Mouse (Mus musculus): Measurements from ENCODE around the gene Poglut1. TPM values are rescaled to one million over a fixed set of nuclear protein-coding genes. Genes with fewer than 3 reads are reported as not detected.

The Poglut1 gene
- polyA plus RNA-seq, 1 experiment from 2014 or later: 58.0 TPM

DNA sequence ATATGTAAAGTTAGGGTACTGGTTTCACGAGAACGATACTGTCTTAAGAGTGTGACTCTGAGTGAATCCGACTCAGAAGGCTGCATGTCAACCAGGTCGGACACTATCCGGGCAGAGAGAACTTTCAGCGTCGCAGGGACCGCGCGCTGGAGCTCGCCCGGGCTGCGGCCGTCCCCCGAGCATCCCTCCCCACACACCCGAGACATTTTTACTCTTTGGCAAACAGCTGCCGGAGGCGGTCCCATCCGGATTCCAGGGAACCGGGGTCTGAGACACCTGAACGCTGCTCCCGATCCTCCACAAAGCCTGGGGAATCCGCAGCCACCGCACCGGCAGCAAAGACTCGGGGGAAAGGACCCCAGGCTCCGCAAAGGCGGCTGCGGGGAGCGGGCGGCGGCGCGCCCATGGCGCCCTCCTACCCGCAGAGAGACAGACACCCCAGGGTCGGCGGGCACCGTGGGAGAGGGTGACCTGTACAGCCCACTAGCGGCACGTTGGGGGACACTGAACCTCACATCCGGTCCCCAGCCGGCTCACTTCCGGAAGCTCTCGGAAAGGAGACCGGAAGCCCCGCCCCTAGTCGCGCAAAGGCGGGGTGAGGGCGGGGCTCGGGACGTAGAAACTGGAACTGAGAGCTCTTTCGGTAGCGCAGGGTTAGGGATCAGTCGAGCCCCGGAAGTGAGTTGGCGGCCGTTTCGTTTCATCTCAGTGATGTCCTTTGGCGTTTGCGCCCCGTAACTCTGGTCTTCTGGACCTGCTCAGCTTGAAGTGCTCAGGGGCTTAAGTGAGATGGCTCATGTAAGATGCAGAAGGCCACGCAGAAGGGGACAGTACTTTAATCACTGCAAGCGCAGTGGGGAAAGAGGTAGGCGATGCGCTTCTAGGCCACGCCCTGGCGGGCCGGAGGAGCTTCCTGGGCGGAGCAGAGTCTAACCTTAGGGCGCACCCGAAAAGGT, 27.7 kb downstream of the Poglut1 start, which contains the start of gene Timmdc1:
Gene Timmdc1, minus strand, starts transcription at position 535 of the 956 bp plus-strand sequence.
- Histone ChIP-seq H3K4me1 (peaks cover 13% of the 10 kb centered on the region), H3K36me3 (peaks cover 43% of the 10 kb centered on the region), H3K27ac (peak within 1 kb of the TSS; percentile 98), H3K27me3 (no peaks in the 10 kb centered on the region), H3K9me3 (replicated peaks) (no peaks in the 10 kb centered on the region), H3K9ac (peak within 1 kb of the TSS; percentile 98), H3K4me3 (replicated peaks) (peak within 1 kb of the TSS; percentile 98), H3K4me2 (peak within 1 kb of the TSS; percentile 60)
- peak; percentile 99 for ATAC-seq (replicated peaks; ENCODE audit: low FRiP score)
- under 1% methylated on average over 73 of the region's 73 CpGs for WGBS

DNA sequence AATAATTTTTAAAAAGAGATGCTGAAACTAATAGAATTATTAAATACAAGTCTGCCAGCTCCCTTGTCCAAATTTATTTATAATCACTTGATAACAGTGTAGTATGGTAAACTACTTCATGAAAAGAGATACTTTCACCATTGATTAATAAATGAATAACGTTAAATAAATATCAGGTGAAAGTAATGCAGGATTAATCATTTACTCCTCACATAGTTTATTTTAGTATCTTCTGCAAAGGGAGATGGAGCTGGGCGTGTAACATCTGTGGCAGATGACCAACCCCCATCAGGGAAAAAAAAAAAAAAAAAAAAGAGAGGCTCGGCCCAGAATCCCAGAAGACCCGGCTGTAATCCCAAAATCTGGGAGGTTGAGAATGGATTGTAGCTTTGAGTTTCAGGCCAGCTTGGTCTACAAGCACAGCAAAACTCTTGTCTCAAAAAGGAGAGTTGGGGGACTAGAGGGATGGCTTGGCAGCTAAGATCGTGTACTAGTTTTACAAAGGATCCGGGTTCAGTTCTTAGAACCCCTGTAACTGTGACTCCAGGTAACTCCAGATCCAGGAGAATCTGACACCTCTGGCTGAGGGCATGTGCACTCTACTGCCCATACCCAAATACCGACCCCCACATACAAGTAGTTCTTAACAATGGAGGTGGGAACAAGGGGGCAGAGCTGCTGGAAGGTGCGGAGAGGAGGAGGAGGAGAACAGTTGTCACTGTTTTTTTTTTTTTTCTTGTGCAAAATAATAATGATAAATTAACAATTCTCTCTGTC, 28.7 kb downstream of the Poglut1 start:
- Histone ChIP-seq H3K36me3 (peaks cover 39% of the 10 kb centered on the region), H3K27ac (no peak overlapping the region)
- 36% methylated on average over 8 of the region's 8 CpGs for WGBS

DNA sequence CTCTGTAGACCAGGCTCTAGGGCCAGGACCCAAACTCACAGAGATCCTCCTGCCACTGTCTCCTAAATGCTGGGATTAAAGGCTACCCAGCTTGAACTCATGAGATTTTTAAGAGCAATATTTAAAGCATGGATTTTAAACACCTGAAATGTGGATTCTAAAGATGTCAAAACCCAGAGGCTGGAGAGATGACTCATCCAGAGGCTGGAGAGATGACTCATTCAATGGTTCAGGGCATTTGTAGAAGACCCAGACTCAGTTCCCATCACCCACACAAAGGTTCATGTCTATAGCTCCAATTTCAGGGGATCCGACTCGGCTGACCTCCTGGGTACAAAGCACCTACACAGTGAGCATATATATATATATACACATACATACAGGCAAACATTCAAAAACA, 30.9 kb downstream of the Poglut1 start:
- WGBS: 97% methylated on average over 2 of the region's 2 CpGs
- H3K4me1 ChIP-seq: peaks cover 13% of the 10 kb centered on the region
- no peak overlapping the region for H3K27ac ChIP-seq
- H3K4me2 ChIP-seq: no peak overlapping the region
- H3K9me3 ChIP-seq (replicated peaks): no peaks in the 10 kb centered on the region
- H3K27me3 ChIP-seq: no peaks in the 10 kb centered on the region
- ATAC-seq (replicated peaks; ENCODE audit: low FRiP score): no peak
- H3K4me3 ChIP-seq (replicated peaks): no peak overlapping the region
- H3K9ac ChIP-seq: no peak overlapping the region
- H3K36me3 ChIP-seq: peaks cover 33% of the 10 kb centered on the region

More for the DNA sequence above, 28.7 kb downstream of the Poglut1 start:
- H3K9ac ChIP-seq: peak overlapping the region; percentile 98
- H3K27me3 ChIP-seq: no peaks in the 10 kb centered on the region
- H3K9me3 ChIP-seq (replicated peaks): no peaks in the 10 kb centered on the region
- no peak for ATAC-seq (replicated peaks; ENCODE audit: low FRiP score)
- H3K4me1 ChIP-seq: peaks cover 13% of the 10 kb centered on the region
- peak overlapping the region; percentile 60 for H3K4me2 ChIP-seq
- peak overlapping the region; percentile 98 for H3K4me3 ChIP-seq (replicated peaks)

DNA sequence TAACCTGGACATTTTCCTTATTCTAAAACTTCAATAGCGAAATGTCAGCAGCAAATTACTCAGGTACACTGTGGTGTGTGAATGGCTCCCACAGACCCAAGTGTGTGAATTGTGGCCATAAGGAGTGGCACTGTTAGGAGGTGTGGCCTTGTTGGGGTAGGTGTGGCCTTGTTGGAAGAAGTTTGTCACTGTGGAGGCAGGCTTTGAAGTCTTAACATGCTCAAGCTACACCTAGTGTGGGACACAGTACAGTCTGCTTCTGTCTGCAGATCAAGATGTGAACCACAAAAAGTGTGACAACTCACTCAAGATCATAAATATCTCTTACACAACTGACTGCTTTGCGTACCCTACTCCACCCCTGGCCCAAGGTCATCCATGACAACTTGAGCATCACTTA, 39.2 kb downstream of the Poglut1 start:
- H3K9ac ChIP-seq: no peak overlapping the region
- H3K4me3 ChIP-seq (replicated peaks): no peak overlapping the region
- H3K4me1 ChIP-seq: no peaks in the 10 kb centered on the region
- H3K27ac ChIP-seq: no peak overlapping the region
- H3K27me3 ChIP-seq: no peaks in the 10 kb centered on the region
- no peak overlapping the region for H3K4me2 ChIP-seq
- H3K36me3 ChIP-seq: peaks cover 73% of the 10 kb centered on the region
- H3K9me3 ChIP-seq (replicated peaks): no peaks in the 10 kb centered on the region
- WGBS: 94% methylated on average over 2 of the region's 2 CpGs
- ATAC-seq (replicated peaks; ENCODE audit: low FRiP score): no peak

DNA sequence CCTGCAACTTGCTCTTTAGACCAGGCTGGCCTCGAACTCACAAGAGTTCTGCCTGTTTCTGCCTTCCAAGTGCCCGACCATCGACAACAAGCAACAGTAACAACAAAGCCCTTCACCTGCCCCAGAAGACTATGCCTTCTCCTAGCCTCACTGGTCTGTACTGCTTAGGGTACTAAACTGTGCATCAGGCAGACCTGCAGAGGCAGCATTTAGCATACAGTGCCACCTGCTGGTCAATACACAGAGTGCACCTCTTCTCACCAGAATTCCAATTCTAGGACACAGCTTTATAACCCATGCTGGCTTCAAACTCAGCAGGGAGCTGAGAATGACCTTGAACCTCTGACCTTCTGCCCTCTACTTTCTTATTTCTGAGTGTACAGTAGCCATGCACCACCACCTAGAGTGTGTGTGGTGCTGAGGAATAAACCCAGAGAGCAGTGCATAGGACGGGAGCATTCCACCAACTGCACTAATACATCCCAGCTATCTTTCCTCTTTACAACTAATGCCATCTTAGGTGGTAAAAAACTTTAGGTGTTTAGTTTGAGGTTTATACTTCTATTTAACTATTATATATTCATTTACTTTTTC, 43.9 kb downstream of the Poglut1 start:
- no peak overlapping the region for H3K4me2 ChIP-seq
- no peak overlapping the region for H3K27ac ChIP-seq
- no peaks in the 10 kb centered on the region for H3K4me1 ChIP-seq
- H3K4me3 ChIP-seq (replicated peaks): no peak overlapping the region
- 68% methylated on average over 4 of the region's 4 CpGs for WGBS
- no peaks in the 10 kb centered on the region for H3K9me3 ChIP-seq (replicated peaks)
- peak; percentile 82 for ATAC-seq (replicated peaks; ENCODE audit: low FRiP score)
- no peaks in the 10 kb centered on the region for H3K27me3 ChIP-seq
- H3K36me3 ChIP-seq: peaks cover 79% of the 10 kb centered on the region
- H3K9ac ChIP-seq: no peak overlapping the region

DNA sequence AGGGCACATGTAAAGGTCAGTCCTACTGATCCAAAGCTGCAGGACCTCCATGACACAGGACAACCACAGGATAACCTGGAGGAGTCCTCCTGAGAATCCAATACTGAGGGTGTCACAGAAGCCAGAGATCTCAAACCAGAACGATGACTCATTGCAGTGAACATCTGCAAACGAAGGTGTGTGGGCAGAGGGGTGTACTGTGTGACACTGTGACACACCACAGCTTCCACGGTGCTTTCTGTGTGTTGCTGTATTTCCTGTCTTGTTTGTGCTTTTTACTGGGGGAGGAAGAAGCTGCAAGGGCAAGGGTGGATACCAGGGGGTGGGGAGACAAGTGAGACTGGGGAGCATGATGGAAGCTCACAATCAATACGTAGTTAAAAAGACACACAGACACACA, 46.5 kb downstream of the Poglut1 start:
- Histone ChIP-seq H3K27me3 (no peaks in the 10 kb centered on the region), H3K9me3 (replicated peaks) (no peaks in the 10 kb centered on the region), H3K4me1 (no peaks in the 10 kb centered on the region), H3K36me3 (peaks cover 78% of the 10 kb centered on the region), H3K4me2 (no peak overlapping the region), H3K27ac (no peak overlapping the region), H3K4me3 (replicated peaks) (no peak overlapping the region), H3K9ac (no peak overlapping the region)
- 89% methylated on average over 4 of the region's 4 CpGs for WGBS
- no peak for ATAC-seq (replicated peaks; ENCODE audit: low FRiP score)

DNA sequence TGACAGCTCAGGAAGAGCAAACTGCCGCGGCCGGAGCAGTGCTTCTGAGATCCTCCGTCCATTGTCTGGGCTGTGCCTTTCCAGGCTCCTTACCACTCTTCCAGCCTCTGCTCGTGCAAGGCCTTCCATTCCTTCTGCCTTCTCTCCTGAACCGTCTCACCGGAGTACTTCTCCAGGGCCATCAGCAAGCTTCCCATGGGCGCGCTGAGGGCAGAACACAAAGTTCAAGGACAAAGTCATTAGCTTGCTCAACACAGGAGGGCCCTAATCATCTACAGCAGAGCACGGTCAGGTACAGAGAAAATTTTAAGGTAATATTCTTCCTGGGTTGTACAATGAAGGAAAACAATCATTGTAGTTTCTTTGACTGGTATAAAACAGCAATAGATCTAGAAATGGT, 47.6 kb downstream of the Poglut1 start:
- Histone ChIP-seq H3K27me3 (no peaks in the 10 kb centered on the region), H3K9me3 (replicated peaks) (no peaks in the 10 kb centered on the region), H3K4me3 (replicated peaks) (no peak overlapping the region), H3K4me2 (no peak overlapping the region), H3K4me1 (no peaks in the 10 kb centered on the region), H3K9ac (no peak overlapping the region), H3K36me3 (peaks cover 78% of the 10 kb centered on the region), H3K27ac (no peak overlapping the region)
- ATAC-seq (replicated peaks; ENCODE audit: low FRiP score): no peak
- WGBS: 91% methylated on average over 10 of the region's 10 CpGs

DNA sequence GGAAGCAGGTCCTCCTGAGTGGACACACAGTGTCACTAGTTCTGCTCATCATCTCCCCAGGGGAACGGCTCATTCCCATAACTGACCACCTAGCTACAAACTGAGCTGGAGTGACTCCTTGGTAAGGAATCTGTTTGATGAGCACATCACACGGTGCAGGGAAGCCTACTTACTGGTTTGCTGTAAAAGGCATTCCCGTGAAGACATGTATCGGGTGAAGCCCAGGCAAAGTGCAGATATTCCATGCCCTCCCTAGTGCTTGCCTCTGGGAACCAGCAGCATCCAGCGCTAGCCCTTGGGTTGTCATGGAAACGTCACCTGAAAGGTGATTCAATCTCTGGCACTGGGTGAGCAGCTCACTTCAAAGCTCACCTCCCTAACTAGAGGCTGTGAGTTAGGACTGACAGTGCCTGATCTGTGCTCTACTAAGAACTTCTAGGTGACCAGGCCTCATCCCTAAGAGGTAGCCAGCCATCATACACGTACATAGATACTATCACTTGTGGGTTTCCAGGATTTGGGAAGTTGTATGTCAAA, 53.4 kb downstream of the Poglut1 start:
- Histone ChIP-seq H3K9me3 (replicated peaks) (no peaks in the 10 kb centered on the region), H3K4me3 (replicated peaks) (no peak overlapping the region), H3K9ac (no peak overlapping the region), H3K27me3 (no peaks in the 10 kb centered on the region), H3K27ac (no peak overlapping the region), H3K4me2 (no peak overlapping the region), H3K36me3 (peaks cover 44% of the 10 kb centered on the region), H3K4me1 (no peaks in the 10 kb centered on the region)
- peak; percentile 56 for ATAC-seq (replicated peaks; ENCODE audit: low FRiP score)
- WGBS: 74% methylated on average over 7 of the region's 7 CpGs

DNA sequence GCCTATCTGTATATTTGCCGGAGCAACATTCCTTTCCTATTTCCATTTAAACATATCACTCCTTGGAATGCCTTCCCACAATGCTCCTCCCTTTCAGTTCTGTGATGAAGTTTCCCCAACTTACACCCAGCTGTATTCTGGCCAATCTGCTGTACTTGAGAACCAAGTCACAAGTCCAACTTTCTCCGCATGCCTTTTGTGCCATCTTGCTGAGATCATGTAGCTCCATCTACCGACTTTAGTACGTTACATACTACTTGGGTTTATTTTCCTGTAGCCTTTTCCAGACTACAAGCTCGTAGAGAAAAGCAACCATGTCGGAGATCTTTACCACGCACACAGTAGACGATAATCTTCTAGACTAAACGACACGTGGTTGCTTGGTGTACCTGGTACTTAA, 56.2 kb downstream of the Poglut1 start:
- Histone ChIP-seq H3K4me2 (no peak overlapping the region), H3K27ac (no peak overlapping the region), H3K27me3 (no peaks in the 10 kb centered on the region), H3K4me3 (replicated peaks) (no peak overlapping the region), H3K4me1 (peaks cover 3% of the 10 kb centered on the region; the same call in 1 of the 2 replicates), H3K36me3 (peaks cover 24% of the 10 kb centered on the region), H3K9ac (no peak overlapping the region), H3K9me3 (replicated peaks) (no peaks in the 10 kb centered on the region)
- 86% methylated on average over 10 of the region's 10 CpGs for WGBS
- no peak for ATAC-seq (replicated peaks; ENCODE audit: low FRiP score)

DNA sequence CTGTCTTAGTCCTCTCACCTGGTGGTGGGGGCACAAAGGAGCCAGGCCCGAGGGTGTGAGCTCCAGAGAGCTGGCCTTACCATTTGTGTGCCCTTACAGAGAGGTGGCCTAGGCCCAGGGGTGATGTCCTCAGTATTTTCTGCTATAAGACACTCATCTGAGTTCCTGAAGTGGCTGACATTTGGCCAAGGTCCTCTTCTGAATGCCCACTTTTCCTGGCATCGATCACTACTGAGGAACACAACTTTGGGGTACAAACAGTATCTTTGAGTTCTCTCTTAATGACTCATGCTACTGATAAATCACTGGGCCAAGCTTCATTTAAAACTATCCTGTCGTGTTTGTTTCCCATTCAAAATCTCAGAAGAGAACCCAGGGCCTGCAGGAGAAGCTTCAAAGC, 57.5 kb downstream of the Poglut1 start:
- H3K27me3 ChIP-seq: no peaks in the 10 kb centered on the region
- H3K27ac ChIP-seq: no peak overlapping the region
- WGBS: 85% methylated on average over 3 of the region's 3 CpGs
- peaks cover 11% of the 10 kb centered on the region for H3K36me3 ChIP-seq
- H3K4me2 ChIP-seq: no peak overlapping the region
- H3K9ac ChIP-seq: no peak overlapping the region
- H3K4me3 ChIP-seq (replicated peaks): no peak overlapping the region
- peaks cover 3% of the 10 kb centered on the region; the same call in 1 of the 2 replicates for H3K4me1 ChIP-seq
- ATAC-seq (replicated peaks; ENCODE audit: low FRiP score): no peak
- H3K9me3 ChIP-seq (replicated peaks): no peaks in the 10 kb centered on the region

DNA sequence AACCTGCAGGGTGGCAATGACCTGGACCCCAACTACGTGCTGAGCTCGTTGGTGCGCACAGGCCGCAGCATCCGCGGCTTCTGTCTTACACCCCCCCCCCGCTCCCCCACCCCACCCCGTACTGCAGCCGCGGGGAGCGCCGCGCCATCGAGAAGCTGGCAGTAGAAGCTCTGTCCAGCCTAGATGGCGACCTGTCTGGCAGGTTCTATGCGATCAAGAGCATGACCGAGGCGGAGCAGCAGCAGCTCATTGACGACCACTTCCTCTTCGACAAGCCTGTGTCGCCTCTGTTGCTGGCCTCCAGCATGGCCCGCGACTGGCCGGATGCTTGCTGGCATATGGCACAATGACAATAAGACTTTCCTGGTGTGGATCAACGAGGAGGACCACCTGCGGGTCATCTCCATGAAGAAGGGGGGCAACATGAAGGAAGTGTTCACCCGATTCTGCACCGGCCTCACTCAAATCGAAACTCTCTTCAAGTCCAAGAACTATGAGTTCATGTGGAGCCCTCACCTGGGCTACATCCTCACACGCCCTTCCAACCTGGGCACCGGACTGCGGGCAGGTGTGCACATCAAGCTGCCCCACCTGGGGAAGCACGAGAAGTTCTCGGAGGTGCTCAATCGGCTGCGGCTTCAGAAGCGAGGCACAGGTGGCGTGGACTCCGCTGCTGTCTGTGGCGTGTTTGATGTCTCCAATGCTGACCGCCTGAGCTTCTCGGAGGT, 66.3 kb downstream of the Poglut1 start:
- no peak overlapping the region for H3K27ac ChIP-seq
- ATAC-seq (replicated peaks; ENCODE audit: low FRiP score): peak; percentile 54
- H3K4me3 ChIP-seq (replicated peaks): peak overlapping the region; percentile 37
- H3K36me3 ChIP-seq: no peaks in the 10 kb centered on the region
- H3K9ac ChIP-seq: no peak overlapping the region
- WGBS: 28% methylated on average over 42 of the region's 42 CpGs
- H3K9me3 ChIP-seq (replicated peaks): no peaks in the 10 kb centered on the region
- peaks cover 36% of the 10 kb centered on the region for H3K27me3 ChIP-seq
- H3K4me2 ChIP-seq: peak overlapping the region; percentile 71
- peaks cover 14% of the 10 kb centered on the region for H3K4me1 ChIP-seq

Measured in kidney, embryonic 15.5 days (tissue).